Mouse (Mus musculus): ENCODE results near the gene Med16.
"Not testable (repeated sequence)": the region's sequence is repeated elsewhere in the genome, so short reads cannot be mapped to it uniquely, and the experiment has no call there.

Gene Med16

GRCm38 (mm10) chr10:79917532-79918100 is 8.9 kb upstream of the Med16 start:
- DNase-seq (ENCODE audit: low spot score), result no peak

- DNase-seq (ENCODE audit: low spot score), result peak; percentile 77
Observed at GRCm38 (mm10) chr10:79916808-79917531, 8.2 kb upstream of the Med16 start, which contains the start of gene Kiss1r. Kiss1r (plus strand) TSS chr10:79916971.

GRCm38 (mm10) chr10:79916081-79916480 is 7.4 kb upstream of the Med16 start:
- no peak for DNase-seq (ENCODE audit: low spot score)

GRCm38 (mm10) chr10:79914948-79915596 is 6.3 kb upstream of the Med16 start:
- DNase-seq (ENCODE audit: low spot score), result no peak

GRCm38 (mm10) chr10:79914131-79914947 is 5.6 kb upstream of the Med16 start:
- DNase-seq (ENCODE audit: low spot score), result no peak

- DNase-seq (ENCODE audit: low spot score), result no peak
Observed at GRCm38 (mm10) chr10:79912412-79912811, 3.7 kb upstream of the Med16 start.

GRCm38 (mm10) chr10:79910556-79910955 is 1.8 kb upstream of the Med16 start, which contains the start of gene Gm26602:
Gm26602 (plus strand) TSS chr10:79910856.
- DNase-seq (ENCODE audit: low spot score), result no peak

GRCm38 (mm10) chr10:79909092-79909922 is 584 bp upstream of the Med16 start:
- DNase-seq (ENCODE audit: low spot score), result peak; percentile 48

GRCm38 (mm10) chr10:79907415-79907814 is 1.3 kb downstream of the Med16 start:
- DNase-seq (ENCODE audit: low spot score), result no peak

- DNase-seq (ENCODE audit: low spot score), result no peak
Observed at GRCm38 (mm10) chr10:79906712-79907111, 2.0 kb downstream of the Med16 start.

GRCm38 (mm10) chr10:79900951-79901410 is 7.7 kb downstream of the Med16 start:
- no peak for DNase-seq (ENCODE audit: low spot score)

- DNase-seq (ENCODE audit: low spot score), result no peak
Observed at GRCm38 (mm10) chr10:79897316-79898245, 11.1 kb downstream of the Med16 start.

GRCm38 (mm10) chr10:79896814-79897213 is 11.9 kb downstream of the Med16 start:
- no peak for DNase-seq (ENCODE audit: low spot score)

GRCm38 (mm10) chr10:79896306-79896705 is 12.4 kb downstream of the Med16 start:
- DNase-seq (ENCODE audit: low spot score), result no peak

- DNase-seq (ENCODE audit: low spot score), result not testable (repeated sequence)
Observed at GRCm38 (mm10) chr10:79892451-79893118, 16.1 kb downstream of the Med16 start.

- DNase-seq (ENCODE audit: low spot score), result no peak
Observed at GRCm38 (mm10) chr10:79890670-79891069, 18.1 kb downstream of the Med16 start, which contains the start of gene Cfd. Cfd (plus strand) TSS chr10:79890853.

- no peak for DNase-seq (ENCODE audit: low spot score)
Observed at GRCm38 (mm10) chr10:79889386-79889785, 19.3 kb downstream of the Med16 start.

GRCm38 (mm10) chr10:79886611-79887010 is 22.1 kb downstream of the Med16 start:
- no peak for DNase-seq (ENCODE audit: low spot score)

- DNase-seq (ENCODE audit: low spot score), result no peak
Observed at GRCm38 (mm10) chr10:79886054-79886453, 22.7 kb downstream of the Med16 start, which contains the start of gene Elane. Elane (plus strand) TSS chr10:79886247.

Measured in testis, postnatal 14 days (tissue).